Mouse (Mus musculus) midbrain, embryonic 11.5 days (tissue): ENCODE measurements around the gene Alg9. TPM values are rescaled to one million over a fixed set of nuclear protein-coding genes. Genes with fewer than 3 reads are reported as not detected.

ENCODE experiments used
- ATAC-seq: fragments of 200-750 bp; cut with Nextera tagmentation; 2 replicates; pipeline ENCODE4 v1.8.0; 2017; ENCODE audit warnings: moderate TSS enrichment, moderate library complexity; ENCODE audit not compliant: low FRiP score
- DNase-seq: peaks from one replicate; pipeline ENCODE4 v3.0.0; 2015; ENCODE audit warnings: low spot score; ENCODE audit errors: missing footprints
- H3K27ac ChIP-seq: fragments of 300-500 bp; sonication (generic); 2 replicates; pipeline ENCODE4 v1.5.1; 2014; ENCODE audit warnings: low read depth, low read length
- H3K27me3 ChIP-seq: fragments of 300-500 bp; sonication (generic); 2 replicates; pipeline ENCODE4 v1.6.1; 2014; ENCODE audit warnings: mild to moderate bottlenecking, low read length, moderate library complexity, mixed read lengths; ENCODE audit not compliant: control insufficient read depth, insufficient read depth
- H3K36me3 ChIP-seq: fragments of 300-500 bp; sonication (generic); 2 replicates; pipeline ENCODE4 v1.6.1; 2014; ENCODE audit warnings: mild to moderate bottlenecking, low read length, moderate library complexity, mixed read lengths; ENCODE audit not compliant: control insufficient read depth, insufficient read depth
- H3K4me1 ChIP-seq: fragments of 300-500 bp; sonication (generic); 2 replicates; pipeline ENCODE4 v1.6.1; 2014; ENCODE audit warnings: low read length; ENCODE audit not compliant: control insufficient read depth, insufficient read depth
- H3K4me2 ChIP-seq: fragments of 300-500 bp; sonication (generic); 2 replicates; pipeline ENCODE4 v1.6.1; 2014; ENCODE audit warnings: mild to moderate bottlenecking, moderate library complexity
- H3K4me3 ChIP-seq: fragments of 300-500 bp; sonication (generic); 2 replicates; pipeline ENCODE4 v1.5.1; 2014; ENCODE audit warnings: low read depth, low read length
- H3K9ac ChIP-seq: fragments of 300-500 bp; sonication (generic); 2 replicates; pipeline ENCODE4 v1.6.1; 2014; ENCODE audit warnings: low read length
- H3K9me3 ChIP-seq: fragments of 300-500 bp; sonication (generic); 2 replicates; pipeline ENCODE4 v1.6.1; 2016; ENCODE audit warnings: low read length; ENCODE audit not compliant: control insufficient read depth
- WGBS: fragments of 180-500 bp; shearing (Covaris S2); extraction: QIAGEN DNeasy Blood & Tissue Kit; methylation state at CpG from one replicate; pipeline ENCODE4 v1.1.7; 2014; 5-methylcytosine and 5-hydroxymethylcytosine counted together
- polyA plus RNA-seq: library from polyadenylated mRNA; unstranded; fragments of >200 nt; fragmentation: Nextera tagmentation; extraction: Ambion mirVana; gene quantifications from 2 replicates; pipeline ENCODE4 v1.2.1, GENCODE M21; 2014

Alg9 gene
- polyA plus RNA-seq, 1 experiment from 2014 or later, result 34.4 TPM

GRCm38 (mm10) chr9:50889211-50889610 lies 114.4 kb downstream of the Alg9 start:
- Histone ChIP-seq H3K9me3 (no peaks in the 10 kb centered on the region), H3K36me3 (peaks cover 2% of the 10 kb centered on the region; the same call in 1 of the 2 replicates), H3K9ac (no peak overlapping the region), H3K4me1 (peaks cover 4% of the 10 kb centered on the region; the same call in 1 of the 2 replicates), H3K27ac (no peak overlapping the region), H3K4me2 (no peak overlapping the region), H3K27me3 (no peaks in the 10 kb centered on the region), H3K4me3 (no peak overlapping the region)
- WGBS, result 74% methylated on average over 6 of the region's 6 CpGs
- ATAC-seq, result no peak
- no peak for DNase-seq

- peak; percentile 19 for DNase-seq
- no peaks in the 10 kb centered on the region for H3K27me3 ChIP-seq
- no peak for ATAC-seq
- no peak overlapping the region for H3K27ac ChIP-seq
- peaks cover 4% of the 10 kb centered on the region; the same call in 1 of the 2 replicates for H3K4me1 ChIP-seq
- no peak overlapping the region for H3K4me3 ChIP-seq
- H3K9ac ChIP-seq, result no peak overlapping the region
- H3K36me3 ChIP-seq, result peaks cover 2% of the 10 kb centered on the region; the same call in 1 of the 2 replicates
- WGBS, result 87% methylated on average over 4 of the region's 4 CpGs
- H3K4me2 ChIP-seq, result no peak overlapping the region
- no peaks in the 10 kb centered on the region for H3K9me3 ChIP-seq
Observed at GRCm38 (mm10) chr9:50889964-50890363, 115.1 kb downstream of the Alg9 start.

GRCm38 (mm10) chr9:50890494-50891090 lies 115.8 kb downstream of the Alg9 start:
- H3K27me3 ChIP-seq, result no peaks in the 10 kb centered on the region
- H3K9me3 ChIP-seq, result no peaks in the 10 kb centered on the region
- H3K4me2 ChIP-seq, result no peak overlapping the region
- no peak overlapping the region for H3K9ac ChIP-seq
- DNase-seq, result peak; percentile 33
- H3K4me3 ChIP-seq, result no peak overlapping the region
- peaks cover 4% of the 10 kb centered on the region; the same call in 1 of the 2 replicates for H3K4me1 ChIP-seq
- ATAC-seq, result no peak
- H3K36me3 ChIP-seq, result no peaks in the 10 kb centered on the region
- WGBS, result 85% methylated on average over 3 of the region's 3 CpGs
- H3K27ac ChIP-seq, result no peak overlapping the region

Other genes starting within 250 kb of the Alg9 start
- gene Pts, start 246.3 kb upstream of the Alg9 start, polyA plus RNA-seq, result 76.8 and 88.0 TPM in 2 replicates
- gene Il18, start 220.2 kb upstream of the Alg9 start, polyA plus RNA-seq, result 20.6 and 23.2 TPM in 2 replicates
- 0.29 and 0.40 TPM in 2 replicates for gene Bco2, start 219.8 kb upstream of the Alg9 start, polyA plus RNA-seq
- 0.26 and 0.33 TPM in 2 replicates for gene Tex12, start 213.7 kb upstream of the Alg9 start, polyA plus RNA-seq
- gene Sdhd, start 171.2 kb upstream of the Alg9 start, polyA plus RNA-seq, result 274 and 284 TPM in 2 replicates
- gene Timm8b, start 171.1 kb upstream of the Alg9 start, polyA plus RNA-seq, result 333 and 369 TPM in 2 replicates
- 6.6 and 7.5 TPM in 2 replicates for gene Pih1d2, start 157.7 kb upstream of the Alg9 start, polyA plus RNA-seq
- gene Nkapd1, start 157.6 kb upstream of the Alg9 start, polyA plus RNA-seq, result 25.5 and 26.2 TPM in 2 replicates
- gene Dlat, start 115.2 kb upstream of the Alg9 start, polyA plus RNA-seq, result 63.5 and 66.4 TPM in 2 replicates
- gene Dixdc1, start 35.5 kb upstream of the Alg9 start, polyA plus RNA-seq, result 18.5 and 22.9 TPM in 2 replicates
- gene 2310030G06Rik, start 28.5 kb upstream of the Alg9 start, polyA plus RNA-seq, result 0.88 and 1.2 TPM in 2 replicates
- gene Cryab, start 23.7 kb upstream of the Alg9 start, polyA plus RNA-seq, result 5.3 and 6.1 TPM in 2 replicates
- gene Hspb2, start 22.7 kb upstream of the Alg9 start, polyA plus RNA-seq, result 0.48 and 0.81 TPM in 2 replicates
- gene Fdxacb1, start 6.8 kb upstream of the Alg9 start, polyA plus RNA-seq, result 11.4 and 12.0 TPM in 2 replicates
- gene 1110032A03Rik, start 501 bp downstream of the Alg9 start, polyA plus RNA-seq, result 37.2 and 37.7 TPM in 2 replicates
- 114 and 126 TPM in 2 replicates for gene Ppp2r1b, start 70.3 kb downstream of the Alg9 start, polyA plus RNA-seq
- gene Sik2, start 234.1 kb downstream of the Alg9 start, polyA plus RNA-seq, result 13.1 and 14.4 TPM in 2 replicates